In the genomic region with DNA sequence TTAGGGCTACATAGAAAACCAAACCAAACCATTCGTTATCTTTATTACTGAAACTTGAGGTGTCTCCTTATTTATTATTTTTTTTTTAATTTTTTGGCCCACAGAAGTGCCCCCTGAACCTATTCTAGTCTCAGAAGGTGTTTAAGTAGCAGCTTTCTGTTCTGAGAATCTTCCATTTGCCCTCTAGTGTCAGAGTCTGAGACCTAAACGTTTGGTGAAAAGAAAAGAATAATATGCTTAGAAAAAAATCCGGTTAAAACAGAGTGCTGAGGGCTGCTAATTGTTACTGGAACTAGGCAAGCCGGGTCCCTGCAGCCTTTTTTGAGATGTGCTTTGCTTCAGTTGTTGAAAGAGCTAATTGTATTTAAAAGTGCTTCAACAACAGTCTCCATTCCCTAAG, we compare ENCODE assay signal across 8 mouse cellular contexts. TPM values are rescaled to one million over a fixed set of nuclear protein-coding genes. Genes with fewer than 3 reads are reported as not detected.
DNase-seq lines count a peak whose midpoint lies in the region; ATAC-seq and TF ChIP-seq lines count a peak whose summit lies in the region.

No protein-coding gene starts in this region.

- TF ChIP-seq POLR2A in limb, embryonic 14.5 days (IDR thresholded peaks at IDR 0.05; ENCODE audit: borderline replicate concordance, extremely low read depth, insufficient read depth, insufficient read length) = no peak

- H3K27me3 ChIP-seq in lung, embryonic 16.5 days (ENCODE audit: control insufficient read depth, insufficient read depth, low read depth, low read length) = no peaks in the 10 kb centered on the region
- no peaks in the 10 kb centered on the region for H3K27me3 ChIP-seq in embryonic facial prominence, embryonic 12.5 days
- no peaks in the 10 kb centered on the region for H3K27me3 ChIP-seq in limb, embryonic 14.5 days (ENCODE audit: control insufficient read depth, insufficient read depth, low read length)
- H3K27me3 ChIP-seq in splenic B cell, adult 2 months (ENCODE audit: control insufficient read depth, insufficient read depth, low read length, poor library complexity, severe bottlenecking) = no peaks in the 10 kb centered on the region

- H3K27ac ChIP-seq in lung, embryonic 16.5 days (ENCODE audit: low read length) = no peak overlapping the region
- no peak overlapping the region for H3K27ac ChIP-seq in embryonic facial prominence, embryonic 12.5 days
- no peak overlapping the region for H3K27ac ChIP-seq in limb, embryonic 14.5 days (replicated peaks; ENCODE audit: low read depth, low read length)

- no peak overlapping the region for H3K9ac ChIP-seq in lung, embryonic 16.5 days (ENCODE audit: low read length)
- H3K9ac ChIP-seq in embryonic facial prominence, embryonic 12.5 days = no peak overlapping the region
- no peak overlapping the region for H3K9ac ChIP-seq in limb, embryonic 14.5 days (ENCODE audit: low read depth, low read length, severe bottlenecking)

- ATAC-seq in lung, embryonic 16.5 days (ENCODE audit: low read depth) = no peak
- no peak for ATAC-seq in embryonic facial prominence, embryonic 12.5 days (ENCODE audit: insufficient number of reproducible peaks, insufficient read depth, low FRiP score, low TSS enrichment)
- ATAC-seq in limb, embryonic 14.5 days (ENCODE audit: low FRiP score, low read depth) = no peak

- WGBS in lung, embryonic 16.5 days = 24% methylated on average over 4 of the region's 4 CpGs
- WGBS in embryonic facial prominence, embryonic 12.5 days = 25% methylated on average over 4 of the region's 4 CpGs
- WGBS in limb, embryonic 14.5 days = 30% methylated on average over 4 of the region's 4 CpGs

- peak overlapping the region; percentile 57 for H3K4me2 ChIP-seq in lung, embryonic 16.5 days (ENCODE audit: low read depth, low read length)
- H3K4me2 ChIP-seq in embryonic facial prominence, embryonic 12.5 days (replicated peaks) = peak overlapping the region; percentile 52
- H3K4me2 ChIP-seq in limb, embryonic 14.5 days (replicated peaks; ENCODE audit: low read depth, low read length, severe bottlenecking) = peak overlapping the region; percentile 42

- H3K4me1 ChIP-seq in lung, embryonic 16.5 days (replicated peaks; ENCODE audit: control insufficient read depth, insufficient read depth, low read length) = no peaks in the 10 kb centered on the region
- H3K4me1 ChIP-seq in embryonic facial prominence, embryonic 12.5 days = no peaks in the 10 kb centered on the region
- H3K4me1 ChIP-seq in limb, embryonic 14.5 days (ENCODE audit: control insufficient read depth, insufficient read depth, low read length) = no peaks in the 10 kb centered on the region

- peak overlapping the region; percentile 59 for H3K4me3 ChIP-seq in lung, embryonic 16.5 days (ENCODE audit: low read length)
- H3K4me3 ChIP-seq in embryonic facial prominence, embryonic 12.5 days = peak overlapping the region; percentile 42; the same call in 1 of the 2 replicates
- peak overlapping the region; percentile 46 for H3K4me3 ChIP-seq in limb, embryonic 14.5 days (replicated peaks; ENCODE audit: low read length)

- DNase-seq in lung, postnatal 14 days = no peak
- no peak for DNase-seq in limb, embryonic 14.5 days (ENCODE audit: low spot score)
- DNase-seq in splenic B cell, adult 2 months (ENCODE audit: low read depth, low spot score) = peak; percentile 34
- DNase-seq in adrenal gland, postnatal 25 days = no peak
- DNase-seq in cerebellum, postnatal 25 days = no peak
- DNase-seq in adrenal gland, adult 2 months = no peak

- no peaks in the 10 kb centered on the region for H3K36me3 ChIP-seq in lung, embryonic 16.5 days (ENCODE audit: control insufficient read depth, insufficient read depth, low read length)
- H3K36me3 ChIP-seq in embryonic facial prominence, embryonic 12.5 days = no peaks in the 10 kb centered on the region
- H3K36me3 ChIP-seq in limb, embryonic 14.5 days (ENCODE audit: control insufficient read depth, insufficient read depth, low read length) = no peaks in the 10 kb centered on the region
- H3K36me3 ChIP-seq in splenic B cell, adult 2 months (ENCODE audit: control insufficient read depth, insufficient read depth, low read length, poor library complexity, severe bottlenecking) = no peaks in the 10 kb centered on the region

- H3K9me3 ChIP-seq in lung, embryonic 16.5 days (ENCODE audit: control insufficient read depth, low read length) = no peaks in the 10 kb centered on the region
- no peaks in the 10 kb centered on the region for H3K9me3 ChIP-seq in embryonic facial prominence, embryonic 12.5 days
- no peaks in the 10 kb centered on the region for H3K9me3 ChIP-seq in limb, embryonic 14.5 days (ENCODE audit: control insufficient read depth, low read length)

RNA-seq across cellular contexts. Expression of a gene that starts 1.0 kb away (rescaled TPM):
- polyA plus RNA-seq in lung, embryonic 16.5 days (2015; fragmentation: Nextera tagmentation; extraction: Ambion mirVana) = 29.3 and 33.6 TPM in 2 replicates
- polyA plus RNA-seq in embryonic facial prominence, embryonic 12.5 days (2016; fragmentation: Nextera tagmentation; extraction: Ambion mirVana) = 23.8 and 26.5 TPM in 2 replicates
- 4.1 and 13.3 TPM in 2 replicates for polyA plus RNA-seq in limb, embryonic 14.5 days (2012; rRNA removed)
- polyA plus RNA-seq in limb, embryonic 14.5 days (2014; fragmentation: Nextera tagmentation; extraction: Ambion mirVana) = 19.7 and 21.1 TPM in 2 replicates
- 13.4 and 21.6 TPM in 2 replicates for total RNA-seq in adrenal gland, postnatal 25 days (2021)
- 10 to 100 TPM; 13.0 to 17.0 TPM for total RNA-seq in adrenal gland, adult 2 months (2021)
- 0.04 TPM in 1 of 2 replicates, not detected in the other for polyA plus RNA-seq in adrenal gland, adult 2 months (2012; rRNA removed)
